Mouse (Mus musculus) embryonic facial prominence, embryonic 10.5 days (tissue): ENCODE measurements around the gene Prima1. TPM values are rescaled to one million over a fixed set of nuclear protein-coding genes. Genes with fewer than 3 reads are reported as not detected.

Experiments
- DNase-seq: peaks from one replicate; pipeline ENCODE4 v3.0.0-alpha.2; 2017; ENCODE audit warnings: low spot score
- H3K27ac ChIP-seq: fragments of 300-500 bp; sonication (generic); replicated peaks from 2 replicates; pipeline ENCODE4 v1.5.1; 2016; ENCODE audit warnings: mild to moderate bottlenecking
- H3K27me3 ChIP-seq: fragments of 300-500 bp; sonication (generic); replicated peaks from 2 replicates; pipeline ENCODE4 v1.6.1; 2016; ENCODE audit warnings: low read depth, mild to moderate bottlenecking; ENCODE audit not compliant: poor library complexity, severe bottlenecking
- H3K36me3 ChIP-seq: fragments of 300-500 bp; sonication (generic); replicated peaks from 2 replicates; pipeline ENCODE4 v1.6.1; 2016; ENCODE audit warnings: mild to moderate bottlenecking, moderate library complexity
- H3K4me1 ChIP-seq: fragments of 300-500 bp; sonication (generic); 2 replicates; pipeline ENCODE4 v1.6.1; 2016
- H3K4me3 ChIP-seq: fragments of 300-500 bp; sonication (generic); 2 replicates; pipeline ENCODE4 v1.5.1; 2016; ENCODE audit warnings: mild to moderate bottlenecking, moderate library complexity
- H3K9me3 ChIP-seq: fragments of 300-500 bp; sonication (generic); 2 replicates; pipeline ENCODE4 v1.6.1; 2016; ENCODE audit warnings: mild to moderate bottlenecking
- WGBS: fragments of 180-500 bp; shearing (Covaris S2); methylation state at CpG from one replicate; pipeline ENCODE4 v1.1.7; 2016; 5-methylcytosine and 5-hydroxymethylcytosine counted together
- polyA plus RNA-seq: library from polyadenylated mRNA; unstranded; fragments of >200 nt; fragmentation: Nextera tagmentation; extraction: Ambion mirVana; gene quantifications from 2 replicates; pipeline ENCODE4 v1.2.1, GENCODE M21; 2016

The Prima1 gene
- polyA plus RNA-seq, 1 experiment from 2014 or later, result 0.44 TPM

DNA sequence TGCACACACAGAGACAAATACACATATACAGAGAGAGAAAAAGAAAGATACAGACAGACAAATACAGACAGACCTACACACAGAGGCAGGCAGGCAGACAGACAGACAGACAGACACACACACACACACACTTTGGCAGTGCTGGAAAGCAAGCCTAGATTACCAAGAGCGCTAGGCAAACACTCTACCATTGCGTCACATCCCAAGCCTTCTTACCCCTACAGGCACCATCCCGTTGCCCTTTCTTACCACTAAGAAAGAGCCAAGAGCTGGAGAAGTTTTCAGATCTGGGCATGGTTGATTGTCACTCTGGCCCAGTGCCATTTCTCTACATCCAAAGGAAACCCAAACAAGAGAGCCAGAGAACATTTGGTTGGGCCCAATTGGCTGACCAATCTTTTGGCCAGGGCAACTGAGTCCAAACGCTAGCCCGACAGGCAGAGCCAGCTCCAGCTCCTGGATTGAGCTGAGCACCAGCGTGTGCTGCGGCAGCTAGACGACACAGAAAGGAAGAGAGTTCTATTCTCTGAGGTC, 11.0 kb upstream of the Prima1 start:
- Histone ChIP-seq H3K9me3 (no peaks in the 10 kb centered on the region), H3K36me3 (no peaks in the 10 kb centered on the region), H3K27me3 (no peaks in the 10 kb centered on the region), H3K4me3 (no peak overlapping the region), H3K27ac (no peak overlapping the region), H3K4me1 (no peaks in the 10 kb centered on the region; the same call in 1 of the 2 replicates)
- 94% methylated on average over 8 of the region's 8 CpGs for WGBS
- no peak for DNase-seq

DNA sequence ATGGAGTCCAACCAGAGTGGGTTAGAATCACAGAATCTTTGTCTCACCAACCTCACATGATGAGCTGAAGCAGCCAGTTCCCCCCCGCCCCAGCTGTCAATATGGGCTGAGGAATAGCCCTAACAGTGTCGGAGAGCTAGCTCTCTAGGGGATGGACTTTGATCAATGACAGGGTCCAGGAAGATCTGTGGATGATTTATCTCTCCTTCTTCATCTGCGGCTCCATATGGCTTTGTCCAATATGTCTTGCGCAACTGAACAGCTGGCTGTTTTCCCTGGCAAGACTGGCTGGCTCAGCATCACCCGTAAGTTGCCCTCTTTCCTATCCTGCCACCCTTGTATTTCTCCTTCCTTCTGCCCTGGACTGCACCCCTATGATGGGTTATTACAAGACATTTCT, 9.2 kb upstream of the Prima1 start:
- Histone ChIP-seq H3K9me3 (no peaks in the 10 kb centered on the region), H3K27ac (no peak overlapping the region), H3K4me1 (no peaks in the 10 kb centered on the region), H3K36me3 (no peaks in the 10 kb centered on the region), H3K27me3 (no peaks in the 10 kb centered on the region), H3K4me3 (no peak overlapping the region)
- no peak for DNase-seq
- WGBS, result 88% methylated on average over 5 of the region's 5 CpGs

DNA sequence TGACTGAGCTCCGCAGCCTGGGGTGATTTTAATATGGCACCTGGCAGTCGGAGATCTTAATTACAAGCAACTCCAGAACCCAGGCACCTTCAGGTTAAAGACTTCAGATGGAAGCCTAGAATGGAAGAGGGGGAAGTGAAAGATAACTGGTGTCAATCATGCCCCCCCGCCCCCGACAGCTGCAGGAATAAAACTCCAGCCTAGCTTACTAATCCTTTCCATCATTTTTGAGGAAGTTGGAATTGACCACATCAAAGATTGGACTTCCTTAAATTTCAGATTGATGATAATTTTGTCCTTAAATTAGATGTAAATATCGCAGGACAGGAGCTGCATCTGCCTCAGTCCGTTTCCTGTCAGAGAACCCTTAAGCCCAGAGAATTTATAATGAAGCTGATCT, 8.4 kb upstream of the Prima1 start:
- H3K27ac ChIP-seq, result no peak overlapping the region
- H3K36me3 ChIP-seq, result no peaks in the 10 kb centered on the region
- no peak overlapping the region for H3K4me3 ChIP-seq
- peaks cover 8% of the 10 kb centered on the region; the same call in 1 of the 2 replicates for H3K27me3 ChIP-seq
- WGBS, result 80% methylated on average over 6 of the region's 6 CpGs
- H3K9me3 ChIP-seq, result no peaks in the 10 kb centered on the region
- DNase-seq, result no peak
- no peaks in the 10 kb centered on the region for H3K4me1 ChIP-seq

DNA sequence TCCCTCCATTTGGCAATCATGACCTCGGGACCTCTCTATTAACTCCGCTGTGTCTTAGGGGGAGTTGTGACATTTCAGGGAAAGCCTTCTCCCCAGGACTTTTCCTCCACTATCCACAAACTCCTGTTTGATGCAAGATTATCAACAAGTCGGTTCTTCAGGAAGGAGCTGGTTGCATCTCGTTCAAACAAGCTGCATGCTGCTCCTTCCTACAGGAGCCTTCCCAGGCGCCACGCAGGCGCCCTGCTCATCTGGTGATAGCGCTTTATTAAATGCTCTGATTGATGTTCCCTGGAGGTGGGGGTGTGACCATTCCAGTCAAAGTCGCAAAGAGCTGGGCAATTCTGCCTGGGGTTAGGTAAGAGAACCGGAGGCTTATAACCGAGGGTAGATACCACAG, 1.1 kb upstream of the Prima1 start:
- 6% methylated on average over 11 of the region's 11 CpGs for WGBS
- peak overlapping the region; percentile 88 for H3K27ac ChIP-seq

DNA sequence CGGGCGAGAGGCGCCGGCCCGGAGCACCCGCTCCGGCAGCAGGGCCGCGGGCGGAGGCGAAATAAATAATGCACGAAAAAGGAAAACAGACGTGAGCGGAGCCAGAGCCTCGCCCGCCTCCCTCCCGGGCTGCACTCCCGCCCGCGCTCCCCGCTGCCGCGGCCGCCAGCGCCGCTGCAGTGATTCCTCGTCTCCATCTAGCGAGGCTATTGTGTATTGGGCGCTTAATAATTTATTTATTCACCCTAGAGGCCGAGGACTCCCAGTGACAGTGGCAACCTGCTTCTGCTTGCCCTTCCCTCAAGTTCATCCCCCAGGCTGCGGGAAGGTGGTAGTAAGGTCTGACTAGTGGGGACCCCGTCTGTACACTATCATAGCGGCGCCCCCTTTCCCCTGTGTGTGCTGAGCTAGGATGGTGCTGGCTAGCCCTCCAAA, 658 bp upstream of the Prima1 start:
- peaks cover 65% of the 10 kb centered on the region for H3K27me3 ChIP-seq
- peak; percentile 72 for DNase-seq
- under 1% methylated on average over 34 of the region's 34 CpGs for WGBS

More for the DNA sequence above, 1.1 kb upstream of the Prima1 start:
- Histone ChIP-seq H3K36me3 (no peaks in the 10 kb centered on the region), H3K4me1 (peaks cover 21% of the 10 kb centered on the region), H3K4me3 (peak overlapping the region; percentile 78), H3K9me3 (no peaks in the 10 kb centered on the region), H3K27me3 (peaks cover 65% of the 10 kb centered on the region)
- peak; percentile 37 for DNase-seq

DNA sequence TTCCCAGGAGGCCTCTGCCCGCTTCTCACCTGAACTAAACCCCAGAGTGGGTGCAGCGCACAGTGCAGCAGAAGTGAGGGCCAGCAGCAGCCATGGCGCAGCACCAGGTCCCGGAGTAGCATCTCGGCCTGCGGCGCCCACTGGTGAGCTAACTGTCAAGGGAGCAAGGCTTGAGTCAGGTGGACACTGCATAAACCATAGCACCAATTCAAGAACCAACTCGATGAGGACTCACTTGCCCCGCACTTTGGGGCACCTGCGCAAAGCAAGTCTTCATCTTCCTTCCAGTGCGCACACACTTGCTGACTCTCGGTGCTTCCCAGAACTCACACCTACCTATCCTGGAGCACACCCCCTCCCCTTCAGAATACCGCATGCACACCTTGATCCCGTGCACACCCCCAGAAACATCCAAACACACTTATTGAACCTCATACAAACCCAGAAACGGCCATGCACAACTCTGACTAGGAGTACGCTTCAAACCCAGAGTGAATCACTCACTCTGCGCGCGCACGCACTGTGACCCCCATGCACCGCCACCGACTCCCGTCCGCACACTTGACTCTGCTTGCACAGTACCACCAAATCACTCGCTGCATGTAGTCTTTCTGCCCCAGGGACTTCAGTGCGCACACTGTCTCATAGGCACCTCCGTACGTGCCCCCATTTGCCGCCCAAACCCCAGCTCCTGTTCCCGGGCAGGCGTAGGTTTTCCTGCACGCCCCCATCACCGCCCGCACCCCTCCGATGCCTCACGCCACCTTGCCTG, 453 bp downstream of the Prima1 start:
- Histone ChIP-seq H3K9me3 (no peaks in the 10 kb centered on the region), H3K27ac (peak overlapping the region; percentile 88), H3K36me3 (no peaks in the 10 kb centered on the region), H3K27me3 (peaks cover 65% of the 10 kb centered on the region), H3K4me3 (peak overlapping the region; percentile 78), H3K4me1 (peaks cover 21% of the 10 kb centered on the region)
- WGBS, result 6% methylated on average over 36 of the region's 36 CpGs
- peak; percentile 64 for DNase-seq

More for the DNA sequence above, 658 bp upstream of the Prima1 start:
- Histone ChIP-seq H3K4me3 (peak overlapping the region; percentile 78), H3K4me1 (peaks cover 21% of the 10 kb centered on the region), H3K9me3 (no peaks in the 10 kb centered on the region), H3K27ac (peak overlapping the region; percentile 88), H3K36me3 (no peaks in the 10 kb centered on the region)

DNA sequence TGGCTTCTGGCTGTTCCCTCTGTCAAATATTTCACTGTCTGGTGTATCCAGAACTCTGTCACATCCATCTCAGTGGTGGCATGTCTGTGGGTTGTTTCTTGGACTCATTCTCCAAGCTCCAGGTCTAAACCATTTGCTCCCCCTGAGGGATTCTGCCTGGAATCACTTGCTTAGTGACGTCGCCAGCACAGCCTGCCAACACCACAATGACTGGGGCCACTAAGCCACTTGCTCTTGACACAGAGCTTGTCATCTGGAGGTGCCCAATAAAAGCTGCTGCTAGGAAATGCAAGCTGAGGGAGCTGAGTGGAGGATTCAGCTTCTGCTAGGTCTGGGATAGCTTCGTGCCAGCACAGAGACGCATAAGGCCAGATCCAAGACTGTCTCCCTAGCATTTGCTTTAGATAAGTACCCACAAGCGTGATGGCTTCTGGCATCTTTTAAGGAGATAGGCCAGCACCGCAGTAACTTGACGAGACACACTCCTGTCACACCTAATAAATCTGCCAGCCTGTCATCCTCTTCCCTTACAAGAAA, 3.0 kb downstream of the Prima1 start:
- H3K27me3 ChIP-seq, result peaks cover 44% of the 10 kb centered on the region
- no peaks in the 10 kb centered on the region for H3K36me3 ChIP-seq
- no peak for DNase-seq
- H3K9me3 ChIP-seq, result no peaks in the 10 kb centered on the region
- WGBS, result 80% methylated on average over 7 of the region's 7 CpGs
- peaks cover 21% of the 10 kb centered on the region for H3K4me1 ChIP-seq
- H3K27ac ChIP-seq, result no peak overlapping the region
- H3K4me3 ChIP-seq, result no peak overlapping the region

DNA sequence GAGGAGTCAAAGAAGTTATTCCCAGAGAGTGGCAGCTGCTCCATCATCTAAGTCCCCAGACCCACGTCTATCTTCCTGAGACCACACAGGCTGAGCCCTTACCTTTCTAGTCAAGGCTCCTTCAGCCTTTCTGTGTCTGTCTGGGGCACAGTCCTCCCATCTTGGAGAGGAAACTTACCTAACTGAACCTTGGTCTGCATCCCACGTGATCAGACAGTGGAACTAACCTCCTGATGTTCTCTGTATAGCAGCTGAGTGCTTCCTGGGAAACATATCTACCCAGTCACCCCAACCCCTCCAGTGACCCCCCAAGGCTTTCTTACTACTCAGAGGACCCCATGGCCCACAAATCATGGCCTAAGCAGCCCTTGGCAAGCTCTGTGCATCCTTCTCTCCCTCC, 6.1 kb downstream of the Prima1 start:
- H3K9me3 ChIP-seq, result no peaks in the 10 kb centered on the region
- no peaks in the 10 kb centered on the region for H3K4me1 ChIP-seq
- DNase-seq, result no peak
- peak overlapping the region; percentile 40; the same call in 1 of the 2 replicates for H3K27ac ChIP-seq
- no peaks in the 10 kb centered on the region for H3K36me3 ChIP-seq
- WGBS, result 69% methylated on average over 2 of the region's 2 CpGs
- H3K4me3 ChIP-seq, result no peak overlapping the region
- H3K27me3 ChIP-seq, result peaks cover 17% of the 10 kb centered on the region

DNA sequence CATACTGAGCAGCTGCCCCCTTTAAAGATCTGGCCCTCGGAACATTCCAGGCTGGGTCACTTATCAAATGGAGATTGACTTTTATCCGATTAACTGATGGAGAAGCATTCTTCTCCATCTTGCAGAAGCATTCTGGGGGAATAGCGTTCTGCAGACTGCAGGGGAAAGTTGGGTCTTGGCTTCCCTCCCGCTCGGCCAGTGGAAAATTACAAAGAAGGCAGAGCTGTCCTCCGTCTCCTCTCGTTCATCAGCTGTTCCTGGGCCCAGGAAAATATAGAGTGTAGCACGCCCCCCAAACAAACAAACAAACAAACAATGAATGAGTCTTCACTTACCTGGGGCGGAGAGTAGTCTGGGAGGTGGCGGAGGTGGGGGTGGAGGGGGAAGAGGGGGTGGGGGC, 6.7 kb downstream of the Prima1 start:
- Histone ChIP-seq H3K9me3 (no peaks in the 10 kb centered on the region), H3K4me1 (no peaks in the 10 kb centered on the region), H3K4me3 (no peak overlapping the region), H3K36me3 (no peaks in the 10 kb centered on the region), H3K27me3 (peaks cover 11% of the 10 kb centered on the region), H3K27ac (no peak overlapping the region)
- DNase-seq, result no peak
- whole genome bisulfite sequencing, result 80% methylated on average over 10 of the region's 10 CpGs

DNA sequence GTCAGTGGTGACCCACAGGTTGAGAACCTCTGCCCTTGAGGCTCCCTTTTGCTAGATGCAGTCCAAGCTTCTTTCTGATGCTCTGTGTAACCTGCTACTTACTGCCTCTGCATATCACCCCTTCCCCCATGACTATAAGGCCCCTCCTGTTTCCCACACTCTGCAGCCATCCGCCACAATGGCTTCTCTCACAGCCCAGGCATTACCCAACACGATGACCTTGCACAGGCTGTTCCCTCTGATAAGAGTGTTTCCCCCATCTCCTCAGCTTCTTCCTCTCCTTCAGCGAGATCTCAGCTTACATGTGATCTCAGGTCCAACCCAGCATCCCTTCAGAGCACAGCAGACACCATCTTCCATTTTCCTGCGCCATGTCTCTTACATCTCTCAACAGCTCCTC, 12.9 kb downstream of the Prima1 start:
- Histone ChIP-seq H3K27me3 (no peaks in the 10 kb centered on the region), H3K36me3 (no peaks in the 10 kb centered on the region), H3K4me1 (peaks cover 5% of the 10 kb centered on the region; the same call in 1 of the 2 replicates), H3K27ac (no peak overlapping the region), H3K4me3 (no peak overlapping the region), H3K9me3 (no peaks in the 10 kb centered on the region)
- WGBS, result 84% methylated on average over 4 of the region's 4 CpGs
- DNase-seq, result no peak

DNA sequence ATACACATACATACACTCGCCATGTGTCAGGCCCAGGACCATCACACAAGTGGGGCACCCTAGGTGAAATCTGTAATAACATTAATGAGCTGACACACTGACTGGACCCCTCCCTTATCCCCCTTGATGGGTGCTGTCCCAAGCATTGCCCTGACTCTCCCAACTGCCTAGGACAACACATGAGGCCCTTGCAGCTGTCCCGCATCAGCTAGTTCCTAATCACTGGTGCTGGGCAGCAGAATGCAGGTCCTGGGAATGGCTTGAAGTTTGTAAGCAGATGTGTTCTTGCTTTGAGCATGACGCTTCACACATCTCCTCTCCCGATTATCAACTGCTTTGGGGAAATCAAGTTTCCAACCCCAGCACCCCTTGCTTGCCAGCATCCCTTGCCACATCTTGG, 15.8 kb downstream of the Prima1 start:
- 84% methylated on average over 4 of the region's 4 CpGs for WGBS
- H3K36me3 ChIP-seq, result no peaks in the 10 kb centered on the region
- DNase-seq, result no peak
- peaks cover 17% of the 10 kb centered on the region for H3K4me1 ChIP-seq
- no peaks in the 10 kb centered on the region for H3K9me3 ChIP-seq
- H3K27me3 ChIP-seq, result no peaks in the 10 kb centered on the region
- no peak overlapping the region for H3K27ac ChIP-seq
- no peak overlapping the region for H3K4me3 ChIP-seq

DNA sequence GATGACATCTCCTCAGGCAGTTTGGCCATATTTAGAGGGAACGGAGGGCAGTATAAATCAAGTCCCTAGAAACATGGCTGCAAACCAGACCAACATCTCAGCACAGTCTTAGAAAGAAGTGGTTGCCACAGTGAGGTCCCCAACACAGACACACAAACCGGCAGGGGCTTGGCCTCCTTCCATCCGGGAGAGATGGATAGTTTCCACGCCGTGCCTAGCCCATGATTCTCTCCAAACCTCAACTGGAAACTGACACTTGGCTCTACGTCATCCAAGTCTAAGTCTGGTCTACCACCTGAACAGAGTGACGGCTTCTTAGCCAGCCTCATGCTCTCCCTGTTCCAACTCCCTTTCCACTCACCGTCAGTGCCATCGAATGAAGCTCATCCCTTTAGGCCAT, 18.3 kb downstream of the Prima1 start:
- no peak for DNase-seq
- Histone ChIP-seq H3K9me3 (no peaks in the 10 kb centered on the region), H3K27me3 (no peaks in the 10 kb centered on the region), H3K4me3 (no peak overlapping the region), H3K4me1 (peaks cover 23% of the 10 kb centered on the region), H3K27ac (no peak overlapping the region), H3K36me3 (no peaks in the 10 kb centered on the region)
- WGBS, result 93% methylated on average over 9 of the region's 9 CpGs
